Mouse (Mus musculus) liver, adult 2 months (tissue): ENCODE data around the gene Fcrlb.

Source experiments
- CTCF ChIP-seq: fragments of 200-500 bp; IDR thresholded peaks from 2 replicates; pipeline ENCODE4 v1.5.1; 2011; ENCODE audit warnings: low read depth, low read length, control low read depth
- POLR2A ChIP-seq: fragments of 200-500 bp; IDR thresholded peaks from 2 replicates; pipeline ENCODE4 v1.6.1; 2011; ENCODE audit warnings: low read length, control low read depth; ENCODE audit not compliant: insufficient read depth; ENCODE audit errors: extremely low read depth

DNA sequence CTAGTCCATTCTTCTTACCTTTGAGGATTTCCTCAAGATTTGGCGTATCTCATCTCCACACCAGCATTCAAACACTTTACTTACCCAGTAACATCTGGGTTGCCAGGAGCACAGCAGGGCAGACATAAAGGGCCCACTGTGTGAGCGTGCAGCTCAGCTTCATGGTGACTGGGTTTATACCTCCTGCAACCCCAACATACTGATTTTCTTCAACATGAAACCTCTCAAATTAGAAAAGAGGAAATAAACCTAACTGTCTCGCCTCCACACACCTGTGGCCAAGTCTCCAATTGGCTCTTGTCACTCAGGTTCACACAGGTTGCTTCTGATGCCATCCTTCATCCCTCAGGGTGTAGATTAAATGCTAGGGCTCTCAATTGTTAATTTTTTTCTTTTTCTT is 14.6 kb upstream of the Fcrlb start, which contains the start of gene Fcrla:
- TF ChIP-seq CTCF (no peak), POLR2A (no peak)
